Mouse (Mus musculus): ENCODE data around the gene Khdrbs2.
"Not testable (repeated sequence)": the region's sequence is repeated elsewhere in the genome, so short reads cannot be mapped to it uniquely, and the experiment has no call there.

Gene Khdrbs2

GRCm38 (mm10) chr1:32471022-32471421 is 298.5 kb downstream of the Khdrbs2 start:
- no peak for DNase-seq

- no peak for DNase-seq
Observed at GRCm38 (mm10) chr1:32471502-32472214, 299.1 kb downstream of the Khdrbs2 start.

GRCm38 (mm10) chr1:32487944-32488343 is 315.4 kb downstream of the Khdrbs2 start:
- DNase-seq, result no peak

- no peak for DNase-seq
Observed at GRCm38 (mm10) chr1:32503381-32503780, 330.9 kb downstream of the Khdrbs2 start.

GRCm38 (mm10) chr1:32547194-32547593 is 374.7 kb downstream of the Khdrbs2 start, which contains the start of gene Gm5415:
TSS of gene Gm5415 (minus strand) at chr1:32547294.
- not testable (repeated sequence) for DNase-seq

GRCm38 (mm10) chr1:32553459-32553858 is 380.9 kb downstream of the Khdrbs2 start:
- DNase-seq, result no peak

- DNase-seq, result peak in 1 of 2 experiments; percentile 6
Observed at GRCm38 (mm10) chr1:32553925-32554324, 381.4 kb downstream of the Khdrbs2 start.

- no peak for DNase-seq
Observed at GRCm38 (mm10) chr1:32568901-32569300, 396.4 kb downstream of the Khdrbs2 start.

- DNase-seq, result no peak
Observed at GRCm38 (mm10) chr1:32626060-32626459, 453.5 kb downstream of the Khdrbs2 start.

GRCm38 (mm10) chr1:32632415-32633354 is 460.2 kb downstream of the Khdrbs2 start:
- peak in 1 of 2 experiments; percentile 1 for DNase-seq

GRCm38 (mm10) chr1:32633404-32633803 is 460.9 kb downstream of the Khdrbs2 start:
- no peak for DNase-seq

GRCm38 (mm10) chr1:32639118-32639517 is 466.6 kb downstream of the Khdrbs2 start:
- no peak for DNase-seq

GRCm38 (mm10) chr1:32649647-32650209 is 477.2 kb downstream of the Khdrbs2 start:
- DNase-seq, result no peak

GRCm38 (mm10) chr1:32693806-32694205 is 521.3 kb downstream of the Khdrbs2 start:
- no peak for DNase-seq

GRCm38 (mm10) chr1:32700132-32700531 is 527.6 kb downstream of the Khdrbs2 start:
- no peak for DNase-seq

- no peak for DNase-seq
Observed at GRCm38 (mm10) chr1:32701267-32701666, 528.8 kb downstream of the Khdrbs2 start.
